ENCODE assay signal across 15 mouse cellular contexts in genomic region chr13:101019272-101019676, GRCm38 (mm10).
DNase-seq lines count a peak whose midpoint lies in the region; ATAC-seq and TF ChIP-seq lines count a peak whose summit lies in the region.
"Had no signal": no experiment of that assay in that cellular context is flagged by ENCODE, and none has a peak within 500 bp of the region (broad histone marks: within the 10 kb centered on the region; RNA-seq: fewer than 3 reads in every experiment).

No protein-coding gene starts in this region.

- DNase-seq in heart, adult 11 months: peak; percentile 48
- DNase-seq in heart, embryonic 10.5 days (ENCODE audit: low spot score): no peak
- DNase-seq in MN1 (ENCODE audit: low spot score): peak; percentile 58
- peak; percentile 69 for DNase-seq in forebrain, postnatal 0 days
- no peak for DNase-seq in B cell, adult 2 months
- no peak for DNase-seq in stomach, postnatal 0 days (ENCODE audit: low spot score)
- DNase-seq in right cerebral cortex, adult 18-20 months: no peak
- DNase-seq: cerebellum, adult 18-20 months; lung, adult 2 months; thymus, adult 18-20 months had no signal

- H3K27ac ChIP-seq in heart, embryonic 10.5 days: no peak overlapping the region
- H3K27ac ChIP-seq in forebrain, postnatal 0 days (ENCODE audit: low read depth, low read length): peak overlapping the region; percentile 54
- peak overlapping the region; percentile 44 for H3K27ac ChIP-seq in midbrain, embryonic 13.5 days
- H3K27ac ChIP-seq in stomach, postnatal 0 days (replicated peaks): no peak overlapping the region
- H3K27ac ChIP-seq: heart, embryonic 15.5 days; layer of hippocampus, adult 2 months; macrophage had no signal

- no peak overlapping the region for H3K4me2 ChIP-seq in forebrain, postnatal 0 days (ENCODE audit: low read depth)
- H3K4me2 ChIP-seq in midbrain, embryonic 13.5 days (replicated peaks): no peak overlapping the region
- H3K4me2 ChIP-seq in stomach, postnatal 0 days (replicated peaks; ENCODE audit: low read depth): no peak overlapping the region
- H3K4me2 ChIP-seq: heart, embryonic 15.5 days had no signal

- no peak for TF ChIP-seq CTCF in forebrain, postnatal 0 days (IDR thresholded peaks at IDR 0.05; ENCODE audit: low read depth)
- TF ChIP-seq CTCF in stomach, postnatal 0 days (IDR thresholded peaks at IDR 0.05; ENCODE audit: low read depth): no peak

- H3K9me3 ChIP-seq in heart, embryonic 10.5 days: no peaks in the 10 kb centered on the region
- H3K9me3 ChIP-seq in forebrain, postnatal 0 days (ENCODE audit: low read length): no peaks in the 10 kb centered on the region
- H3K9me3 ChIP-seq in midbrain, embryonic 13.5 days: no peaks in the 10 kb centered on the region
- no peaks in the 10 kb centered on the region for H3K9me3 ChIP-seq in stomach, postnatal 0 days (ENCODE audit: control insufficient read depth, low read length)
- H3K9me3 ChIP-seq: heart, embryonic 15.5 days had no signal

- no peak for TF ChIP-seq EP300 in stomach, postnatal 0 days (optimal IDR thresholded peaks at IDR 0.05)

- 69% methylated on average over 7 of the region's 7 CpGs for whole genome bisulfite sequencing in heart, embryonic 10.5 days
- 25% methylated on average over 7 of the region's 7 CpGs for WGBS in forebrain, postnatal 0 days
- WGBS in midbrain, embryonic 13.5 days: 59% methylated on average over 7 of the region's 7 CpGs
- 72% methylated on average over 7 of the region's 7 CpGs for WGBS in stomach, postnatal 0 days

- H3K4me3 ChIP-seq in heart, embryonic 10.5 days: no peak overlapping the region
- H3K4me3 ChIP-seq in forebrain, postnatal 0 days (ENCODE audit: low read depth, low read length): no peak overlapping the region
- no peak overlapping the region for H3K4me3 ChIP-seq in midbrain, embryonic 13.5 days (replicated peaks)
- no peak overlapping the region for H3K4me3 ChIP-seq in stomach, postnatal 0 days (ENCODE audit: low read depth, low read length)
- H3K4me3 ChIP-seq: heart, embryonic 15.5 days; layer of hippocampus, adult 2 months had no signal

- no peaks in the 10 kb centered on the region for H3K27me3 ChIP-seq in heart, embryonic 10.5 days (ENCODE audit: insufficient read depth, poor library complexity, severe bottlenecking)
- no peaks in the 10 kb centered on the region for H3K27me3 ChIP-seq in forebrain, postnatal 0 days (ENCODE audit: insufficient read depth, low read length)
- H3K27me3 ChIP-seq in midbrain, embryonic 13.5 days: no peaks in the 10 kb centered on the region
- no peaks in the 10 kb centered on the region for H3K27me3 ChIP-seq in stomach, postnatal 0 days (ENCODE audit: control insufficient read depth, insufficient read depth, low read length)
- H3K27me3 ChIP-seq: heart, embryonic 15.5 days; Patski had no signal

- no peaks in the 10 kb centered on the region for H3K4me1 ChIP-seq in heart, embryonic 10.5 days
- no peaks in the 10 kb centered on the region for H3K4me1 ChIP-seq in forebrain, postnatal 0 days (ENCODE audit: insufficient read depth)
- H3K4me1 ChIP-seq in midbrain, embryonic 13.5 days (replicated peaks): 0 out of 2 replicates have a peak, but pooled peaks cover 3% of the 10 kb centered on the region
- no peaks in the 10 kb centered on the region for H3K4me1 ChIP-seq in stomach, postnatal 0 days (replicated peaks; ENCODE audit: control insufficient read depth, insufficient read depth)
- H3K4me1 ChIP-seq: heart, embryonic 15.5 days had no signal

- H3K9ac ChIP-seq in forebrain, postnatal 0 days: no peak overlapping the region
- no peak overlapping the region for H3K9ac ChIP-seq in midbrain, embryonic 13.5 days (replicated peaks)
- H3K9ac ChIP-seq in stomach, postnatal 0 days (ENCODE audit: low read length): no peak overlapping the region
- H3K9ac ChIP-seq: heart, embryonic 15.5 days had no signal

- H3K36me3 ChIP-seq in heart, embryonic 10.5 days: no peaks in the 10 kb centered on the region
- H3K36me3 ChIP-seq in forebrain, postnatal 0 days (ENCODE audit: insufficient read depth): no peaks in the 10 kb centered on the region
- H3K36me3 ChIP-seq in midbrain, embryonic 13.5 days: no peaks in the 10 kb centered on the region
- no peaks in the 10 kb centered on the region for H3K36me3 ChIP-seq in stomach, postnatal 0 days (ENCODE audit: control insufficient read depth, insufficient read depth, low read length)
- H3K36me3 ChIP-seq: heart, embryonic 15.5 days had no signal

- peak; percentile 95 for ATAC-seq in forebrain, postnatal 0 days
- ATAC-seq in midbrain, embryonic 13.5 days: peak; percentile 81
- ATAC-seq in stomach, postnatal 0 days (ENCODE audit: low FRiP score, low TSS enrichment): no peak
- ATAC-seq: Patski had no signal

Comparison
In these comparisons a context has a peak if more than half of its experiments do, and no peak if none do; other contexts are left out.
1. DNase-seq: peak in heart, adult 11 months (single experiment), MN1 (single experiment) and forebrain, postnatal 0 days (single experiment); none in heart, embryonic 10.5 days (single experiment), B cell, adult 2 months (0 of 2), stomach, postnatal 0 days (single experiment) and right cerebral cortex, adult 18-20 months (single experiment).
2. H3K27ac ChIP-seq: peak in forebrain, postnatal 0 days (single experiment) and midbrain, embryonic 13.5 days (single experiment); none in heart, embryonic 10.5 days (single experiment) and stomach, postnatal 0 days (single experiment).